Mouse (Mus musculus) urinary bladder, postnatal 25 days (tissue): ENCODE data around the gene Gstp2.
"Not testable (repeated sequence)": the region's sequence is repeated elsewhere in the genome, so short reads cannot be mapped to it uniquely, and the experiment has no call there.

Experiments used
- DNase-seq: peaks from one replicate; pipeline ENCODE4 v3.0.0; 2022; ENCODE audit warnings: low spot score

Gene Gstp2

GRCm38 (mm10) chr19:4049069-4049468 lies 3.2 kb upstream of the Gstp2 start:
- not testable (repeated sequence) for DNase-seq

GRCm38 (mm10) chr19:4047859-4048258 lies 2.0 kb upstream of the Gstp2 start:
- peak; percentile 77 for DNase-seq

- no peak for DNase-seq
Observed at GRCm38 (mm10) chr19:4046866-4047254, 1.0 kb upstream of the Gstp2 start.

- DNase-seq, result not testable (repeated sequence)
Observed at GRCm38 (mm10) chr19:4044109-4044508, 1.7 kb downstream of the Gstp2 start.

- no peak for DNase-seq
Observed at GRCm38 (mm10) chr19:4042124-4042523, 3.7 kb downstream of the Gstp2 start.

GRCm38 (mm10) chr19:4041500-4041899 lies 4.3 kb downstream of the Gstp2 start:
- DNase-seq, result not testable (repeated sequence)

- DNase-seq, result not testable (repeated sequence)
Observed at GRCm38 (mm10) chr19:4040941-4041340, 4.9 kb downstream of the Gstp2 start.

GRCm38 (mm10) chr19:4037788-4038232 lies 8.0 kb downstream of the Gstp2 start, which contains the start of gene Gstp1:
Gene Gstp1, minus strand, starts transcription at chr19:4037985.
- peak; percentile 89 for DNase-seq

- not testable (repeated sequence) for DNase-seq
Observed at GRCm38 (mm10) chr19:4037154-4037787, 8.6 kb downstream of the Gstp2 start.

GRCm38 (mm10) chr19:4036327-4037045 lies 9.3 kb downstream of the Gstp2 start:
- no peak for DNase-seq

GRCm38 (mm10) chr19:4033742-4034141 lies 12.1 kb downstream of the Gstp2 start:
- DNase-seq, result no peak

GRCm38 (mm10) chr19:4033298-4033697 lies 12.5 kb downstream of the Gstp2 start:
- DNase-seq, result no peak

- DNase-seq, result no peak
Observed at GRCm38 (mm10) chr19:4032668-4033067, 13.2 kb downstream of the Gstp2 start.

GRCm38 (mm10) chr19:4027576-4027975 lies 18.2 kb downstream of the Gstp2 start:
- DNase-seq, result no peak

- no peak for DNase-seq
Observed at GRCm38 (mm10) chr19:4023185-4023584, 22.6 kb downstream of the Gstp2 start.

GRCm38 (mm10) chr19:4018743-4019583 lies 26.9 kb downstream of the Gstp2 start:
- peak; percentile 64 for DNase-seq

- DNase-seq, result no peak
Observed at GRCm38 (mm10) chr19:4017921-4018587, 27.8 kb downstream of the Gstp2 start.

GRCm38 (mm10) chr19:4015635-4016034 lies 30.2 kb downstream of the Gstp2 start:
- DNase-seq, result no peak

- no peak for DNase-seq
Observed at GRCm38 (mm10) chr19:4014802-4015201, 31.0 kb downstream of the Gstp2 start.

- DNase-seq, result no peak
Observed at GRCm38 (mm10) chr19:4013066-4013465, 32.8 kb downstream of the Gstp2 start.

- peak; percentile 89 for DNase-seq
Observed at GRCm38 (mm10) chr19:4012432-4013022, 33.3 kb downstream of the Gstp2 start, which contains the start of gene Ndufv1. Gene Ndufv1, minus strand, starts transcription at chr19:4012806.
